Mouse (Mus musculus): ENCODE measurements at regions not wholly inside any gene's neighbourhood (a gene's known extent, or its start where the extent isn't known, plus 50 kb on each side); places are given as distances from the start of the nearest gene placed in this dataset.

DNA sequence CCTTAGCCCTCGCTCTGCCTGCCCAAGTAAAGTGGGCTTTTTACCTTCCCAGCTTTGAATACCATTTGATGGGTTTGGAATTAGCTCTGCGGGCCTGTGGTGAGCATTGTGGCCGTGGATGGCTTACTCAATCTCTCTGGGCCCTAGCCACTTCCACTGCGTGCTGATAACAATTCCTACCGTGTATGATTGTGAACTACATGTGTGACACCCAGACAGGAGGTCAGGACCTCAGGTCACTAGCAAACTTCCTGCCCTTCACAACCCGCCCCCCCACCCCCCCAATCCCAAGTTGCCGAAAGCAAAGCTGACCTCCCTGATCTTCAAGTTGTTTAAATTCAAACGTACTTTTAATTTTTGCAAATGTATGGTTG is 231.9 kb downstream of the 4933412E24Rik start:
- no peak for DNase-seq (ENCODE audit: low read depth, low spot score)
- no peaks in the 10 kb centered on the region for H3K36me3 ChIP-seq (ENCODE audit: control insufficient read depth in 1 of 2, insufficient read depth in 2 of 2, low read length in 2 of 2)
- H3K4me1 ChIP-seq (ENCODE audit: control insufficient read depth in 1 of 2, insufficient read depth in 2 of 2, low read length in 2 of 2), result no peaks in the 10 kb centered on the region
- no peak overlapping the region for H3K27ac ChIP-seq (ENCODE audit: control insufficient read depth, low read depth, low read length)
- TF ChIP-seq JUND (IDR thresholded peaks at IDR 0.05; ENCODE audit: low read depth, low read length) (no peak), NELFE (IDR thresholded peaks at IDR 0.05; ENCODE audit: low read depth, low read length) (no peak), USF2 (IDR thresholded peaks at IDR 0.05; ENCODE audit: borderline replicate concordance in 1 of 2, insufficient read depth in 1 of 2, low read depth in 1 of 2, low read length in 2 of 2) (no peak), ETS1 (IDR thresholded peaks at IDR 0.05; ENCODE audit: low read depth, low read length) (no peak), MAX (IDR thresholded peaks at IDR 0.05; ENCODE audit: low read length) (no peak), POLR2A (IDR thresholded peaks at IDR 0.05; ENCODE audit: control insufficient read depth in 1 of 2, insufficient read depth in 1 of 2, low read depth in 1 of 2, low read length in 2 of 2, poor library complexity in 1 of 2) (no peak), BHLHE40 (IDR thresholded peaks at IDR 0.05; ENCODE audit: borderline replicate concordance, low read depth, low read length) (no peak), ZC3H11A (IDR thresholded peaks at IDR 0.05; ENCODE audit: low read depth, low read length) (no peak), ZKSCAN1 (IDR thresholded peaks at IDR 0.05; ENCODE audit: low read depth, low read length) (no peak), KAT2A (conservative IDR thresholded peaks at IDR 0.05; ENCODE audit: low read depth, low read length) (no peak), CHD1 (IDR thresholded peaks at IDR 0.05; ENCODE audit: low read depth, low read length) (no peak)
- H3K27me3 ChIP-seq (ENCODE audit: control insufficient read depth in 1 of 2, insufficient read depth in 2 of 2, low read length in 2 of 2), result no peaks in the 10 kb centered on the region
- no peaks in the 10 kb centered on the region for H3K79me2 ChIP-seq (ENCODE audit: control insufficient read depth, insufficient read depth, low read length, poor library complexity)
- H3K4me3 ChIP-seq (ENCODE audit: control insufficient read depth in 1 of 2, insufficient read depth in 1 of 2, low read depth in 2 of 2, low read length in 2 of 2), result no peak overlapping the region
- no peak overlapping the region for H3K9ac ChIP-seq (ENCODE audit: control insufficient read depth, low read depth, low read length, poor library complexity, severe bottlenecking)
- no peaks in the 10 kb centered on the region for H3K9me3 ChIP-seq (replicated peaks; ENCODE audit: insufficient read depth, low read length)

DNA sequence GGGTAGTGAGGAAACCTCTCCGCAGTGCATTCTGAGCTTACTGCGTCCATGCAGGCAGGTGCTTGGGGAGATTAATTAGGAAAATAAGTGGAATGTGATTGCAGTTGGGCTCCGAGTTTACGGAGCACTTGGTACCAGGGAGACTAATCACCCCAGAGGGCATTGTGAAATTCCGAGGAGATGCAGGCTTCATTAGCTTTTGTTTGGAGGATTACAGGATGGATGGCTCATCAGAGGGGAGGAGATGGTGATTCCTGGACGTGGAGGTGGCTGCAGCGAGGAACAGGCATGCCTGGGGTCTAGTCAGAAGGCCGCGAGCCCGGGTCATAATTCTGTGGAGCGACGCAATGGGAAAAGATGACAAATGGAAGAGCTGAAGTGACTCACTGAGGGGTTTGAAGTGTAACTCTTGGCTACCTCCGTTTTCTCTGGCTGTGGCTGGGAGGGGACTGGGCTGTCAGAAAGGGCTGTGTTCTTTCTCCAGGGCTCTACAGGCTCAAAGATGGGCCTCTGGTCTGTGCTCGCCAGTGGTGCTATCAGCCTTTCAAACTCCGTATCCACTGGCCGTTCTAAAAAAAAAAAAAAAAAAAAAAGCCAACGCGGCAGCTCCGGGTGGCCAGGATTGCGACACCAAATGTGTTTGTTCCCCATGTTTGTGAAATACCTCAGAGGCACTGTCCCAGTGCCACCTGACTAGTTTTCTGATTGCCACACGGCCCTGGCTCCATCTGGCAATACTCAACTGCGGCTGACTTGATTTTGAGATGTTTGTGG is 232.4 kb downstream of the 4933412E24Rik start:
- Histone ChIP-seq H3K4me1 (ENCODE audit: control insufficient read depth in 1 of 2, insufficient read depth in 2 of 2, low read length in 2 of 2) (no peaks in the 10 kb centered on the region), H3K27me3 (ENCODE audit: control insufficient read depth in 1 of 2, insufficient read depth in 2 of 2, low read length in 2 of 2) (no peaks in the 10 kb centered on the region), H3K4me3 (ENCODE audit: control insufficient read depth in 1 of 2, insufficient read depth in 1 of 2, low read depth in 2 of 2, low read length in 2 of 2) (no peak overlapping the region), H3K9me3 (replicated peaks; ENCODE audit: insufficient read depth, low read length) (no peaks in the 10 kb centered on the region), H3K36me3 (ENCODE audit: control insufficient read depth in 1 of 2, insufficient read depth in 2 of 2, low read length in 2 of 2) (no peaks in the 10 kb centered on the region), H3K27ac (ENCODE audit: control insufficient read depth, low read depth, low read length) (no peak overlapping the region), H3K79me2 (ENCODE audit: control insufficient read depth, insufficient read depth, low read length, poor library complexity) (no peaks in the 10 kb centered on the region), H3K9ac (ENCODE audit: control insufficient read depth, low read depth, low read length, poor library complexity, severe bottlenecking) (no peak overlapping the region)
- TF ChIP-seq GABPA (IDR thresholded peaks at IDR 0.05; ENCODE audit: low read depth, low read length), result no peak
- no peak for TF ChIP-seq TCF12 (IDR thresholded peaks at IDR 0.05; ENCODE audit: low read depth, low read length)
- no peak for TF ChIP-seq SIN3A (IDR thresholded peaks at IDR 0.05; ENCODE audit: low read length)
- no peak for TF ChIP-seq SMC3 (IDR thresholded peaks at IDR 0.05; ENCODE audit: low read depth, low read length)
- TF ChIP-seq TAL1 (IDR thresholded peaks at IDR 0.05; ENCODE audit: low read length), result no peak
- no peak for TF ChIP-seq MAFK (IDR thresholded peaks at IDR 0.05; ENCODE audit: borderline replicate concordance, low read depth, low read length)
- no peak for TF ChIP-seq TBP (IDR thresholded peaks at IDR 0.05; ENCODE audit: low read depth, low read length)
- TF ChIP-seq USF2 (IDR thresholded peaks at IDR 0.05; ENCODE audit: borderline replicate concordance in 1 of 2, insufficient read depth in 1 of 2, low read depth in 1 of 2, low read length in 2 of 2), result no peak
- no peak for TF ChIP-seq MAX (IDR thresholded peaks at IDR 0.05; ENCODE audit: low read length)
- TF ChIP-seq ELF1 (IDR thresholded peaks at IDR 0.05; ENCODE audit: low read depth, low read length), result no peak
- no peak for TF ChIP-seq NRF1 (IDR thresholded peaks at IDR 0.05; ENCODE audit: insufficient read depth, low read depth, low read length, poor library complexity, severe bottlenecking)
- no peak for TF ChIP-seq ZC3H11A (IDR thresholded peaks at IDR 0.05; ENCODE audit: low read depth, low read length)
- no peak for TF ChIP-seq KAT2A (conservative IDR thresholded peaks at IDR 0.05; ENCODE audit: low read depth, low read length)
- TF ChIP-seq UBTF (IDR thresholded peaks at IDR 0.05; ENCODE audit: borderline replicate concordance, insufficient read depth, low read depth, low read length), result no peak
- no peak for DNase-seq (ENCODE audit: low read depth, low spot score)

All from MEL (cell line).